Comparison of ENCODE assay signal across 23 mouse cellular contexts in the genomic region with DNA sequence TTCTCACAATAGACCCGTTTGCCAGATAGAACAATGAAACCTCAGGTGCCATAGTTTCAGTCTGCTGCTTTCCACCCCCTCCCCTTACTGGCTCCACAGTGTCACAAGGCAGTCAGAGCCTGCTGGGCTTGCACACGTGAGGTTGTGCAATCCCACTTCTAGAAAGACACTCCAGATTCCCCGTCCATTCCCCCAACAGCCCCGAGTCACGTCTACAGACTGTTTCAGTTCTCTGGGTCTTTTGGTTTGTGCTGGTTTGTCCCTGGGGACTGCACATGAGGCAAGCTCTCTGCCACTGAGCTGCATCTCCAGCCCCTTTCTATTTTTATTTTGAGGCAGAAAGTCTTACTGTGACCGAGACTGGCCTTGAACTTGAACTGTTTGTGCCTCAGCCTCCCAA.
"Had no signal": no experiment of that assay in that cellular context is flagged by ENCODE, and none has a peak within 500 bp of the region (broad histone marks: within the 10 kb centered on the region; RNA-seq: fewer than 3 reads in every experiment).

No protein-coding gene starts in this region.

- H3K27me3 ChIP-seq: kidney, embryonic 15.5 days; limb, embryonic 13.5 days; liver, embryonic 12.5 days; liver, embryonic 15.5 days; lung, embryonic 15.5 days; megakaryocyte, embryonic 14.5 days; midbrain, embryonic 13.5 days; neural tube, embryonic 13.5 days had no signal

- H3K9me3 ChIP-seq: kidney, embryonic 15.5 days; limb, embryonic 10.5 days; liver, embryonic 12.5 days; liver, embryonic 15.5 days; lung, embryonic 15.5 days; megakaryocyte, embryonic 14.5 days; midbrain, embryonic 10.5 days; midbrain, embryonic 13.5 days; neural tube, embryonic 13.5 days had no signal

- H3K9ac ChIP-seq: kidney, embryonic 15.5 days; limb, embryonic 13.5 days; liver, embryonic 12.5 days; liver, embryonic 15.5 days; lung, embryonic 15.5 days; midbrain, embryonic 13.5 days; neural tube, embryonic 13.5 days had no signal

- H3K4me2 ChIP-seq: kidney, embryonic 15.5 days; limb, embryonic 13.5 days; liver, embryonic 12.5 days; liver, embryonic 15.5 days; lung, embryonic 15.5 days; midbrain, embryonic 13.5 days; neural tube, embryonic 13.5 days had no signal

- H3K36me3 ChIP-seq: liver, embryonic 12.5 days; liver, embryonic 15.5 days; lung, embryonic 15.5 days had no signal

- DNase-seq: kidney, adult 11 months; kidney, adult 8-10 months; kidney, postnatal 10 days; kidney, postnatal 36 days; liver; lung, adult 18-20 months; retina, postnatal 1 day; right cerebral cortex, postnatal 25 days; thymus, postnatal 25 days had no signal

- H3K4me1 ChIP-seq: kidney, embryonic 15.5 days; limb, embryonic 13.5 days; liver, embryonic 12.5 days; liver, embryonic 15.5 days; lung, embryonic 15.5 days; megakaryocyte, embryonic 14.5 days had no signal

- H3K4me3 ChIP-seq: kidney, embryonic 15.5 days; limb, embryonic 10.5 days; limb, embryonic 13.5 days; liver, embryonic 12.5 days; liver, embryonic 15.5 days; lung, embryonic 15.5 days; megakaryocyte, embryonic 14.5 days; midbrain, embryonic 10.5 days; midbrain, embryonic 13.5 days; myocyte; neural tube, embryonic 13.5 days had no signal

- H3K27ac ChIP-seq: kidney, embryonic 15.5 days; limb, embryonic 10.5 days; limb, embryonic 13.5 days; liver, embryonic 12.5 days; liver, embryonic 15.5 days; lung, embryonic 15.5 days; macrophage; midbrain, embryonic 10.5 days; midbrain, embryonic 13.5 days; neural tube, embryonic 13.5 days; stomach, postnatal 0 days had no signal

- ATAC-seq: liver, embryonic 12.5 days; midbrain, embryonic 13.5 days; midbrain, embryonic 16.5 days had no signal
